Mouse (Mus musculus): ENCODE data around the gene Mrgprf. TPM values are rescaled to one million over a fixed set of nuclear protein-coding genes. Genes with fewer than 3 reads are reported as not detected.

Gene Mrgprf
- polyA plus RNA-seq, 1 experiment from 2014 or later, result 0.20 TPM

- no peaks in the 10 kb centered on the region for H3K4me1 ChIP-seq (replicated peaks; ENCODE audit: control insufficient read depth, insufficient read depth, low read length)
- 73% methylated on average over 2 of the region's 2 CpGs for WGBS
- ATAC-seq (replicated peaks; ENCODE audit: low FRiP score), result no peak
Observed at GRCm38 (mm10) chr7:145292726-145293125, 7.9 kb upstream of the Mrgprf start.

GRCm38 (mm10) chr7:145293859-145294258 is 6.8 kb upstream of the Mrgprf start:
- H3K4me3 ChIP-seq (ENCODE audit: low read depth, low read length), result no peak overlapping the region
- 35% methylated on average over 6 of the region's 6 CpGs for WGBS
- H3K4me2 ChIP-seq (ENCODE audit: low read depth, low read length, severe bottlenecking), result no peak overlapping the region
- ATAC-seq (replicated peaks; ENCODE audit: low FRiP score), result no peak
- no peaks in the 10 kb centered on the region for H3K27me3 ChIP-seq (ENCODE audit: control insufficient read depth, insufficient read depth, low read length)
- no peaks in the 10 kb centered on the region for H3K36me3 ChIP-seq (ENCODE audit: control insufficient read depth, insufficient read depth, low read length)
- H3K9me3 ChIP-seq (ENCODE audit: control insufficient read depth, low read length), result no peaks in the 10 kb centered on the region
- H3K27ac ChIP-seq (ENCODE audit: low read depth, low read length), result no peak overlapping the region
- H3K4me1 ChIP-seq (replicated peaks; ENCODE audit: control insufficient read depth, insufficient read depth, low read length), result no peaks in the 10 kb centered on the region
- DNase-seq (ENCODE audit: low spot score), result no peak
- no peak overlapping the region for H3K9ac ChIP-seq (ENCODE audit: low read length)

More at GRCm38 (mm10) chr7:145292726-145293125, 7.9 kb upstream of the Mrgprf start:
- H3K27ac ChIP-seq (ENCODE audit: low read depth, low read length), result no peak overlapping the region
- no peaks in the 10 kb centered on the region for H3K36me3 ChIP-seq (ENCODE audit: control insufficient read depth, insufficient read depth, low read length)
- H3K4me3 ChIP-seq (ENCODE audit: low read depth, low read length), result no peak overlapping the region
- no peak overlapping the region for H3K9ac ChIP-seq (ENCODE audit: low read length)
- no peaks in the 10 kb centered on the region for H3K27me3 ChIP-seq (ENCODE audit: control insufficient read depth, insufficient read depth, low read length)
- no peaks in the 10 kb centered on the region for H3K9me3 ChIP-seq (ENCODE audit: control insufficient read depth, low read length)
- no peak overlapping the region for H3K4me2 ChIP-seq (ENCODE audit: low read depth, low read length, severe bottlenecking)
- no peak for DNase-seq (ENCODE audit: low spot score)

GRCm38 (mm10) chr7:145298666-145299490 is 1.8 kb upstream of the Mrgprf start:
- no peaks in the 10 kb centered on the region for H3K27me3 ChIP-seq (ENCODE audit: control insufficient read depth, insufficient read depth, low read length)
- H3K9me3 ChIP-seq (ENCODE audit: control insufficient read depth, low read length), result no peaks in the 10 kb centered on the region
- no peaks in the 10 kb centered on the region; the same call in 1 of the 2 replicates for H3K4me1 ChIP-seq (replicated peaks; ENCODE audit: control insufficient read depth, insufficient read depth, low read length)
- DNase-seq (ENCODE audit: low spot score), result no peak
- no peak overlapping the region for H3K4me3 ChIP-seq (ENCODE audit: low read depth, low read length)
- H3K36me3 ChIP-seq (ENCODE audit: control insufficient read depth, insufficient read depth, low read length), result no peaks in the 10 kb centered on the region
- 73% methylated on average over 3 of the region's 3 CpGs for WGBS
- no peak overlapping the region for H3K4me2 ChIP-seq (ENCODE audit: low read depth, low read length, severe bottlenecking)
- H3K9ac ChIP-seq (ENCODE audit: low read length), result no peak overlapping the region
- H3K27ac ChIP-seq (ENCODE audit: low read depth, low read length), result no peak overlapping the region
- no peak for ATAC-seq (replicated peaks; ENCODE audit: low FRiP score)

- no peaks in the 10 kb centered on the region for H3K36me3 ChIP-seq (ENCODE audit: control insufficient read depth, insufficient read depth, low read length)
- no peak overlapping the region for H3K4me3 ChIP-seq (ENCODE audit: low read depth, low read length)
- no peak overlapping the region for H3K4me2 ChIP-seq (ENCODE audit: low read depth, low read length, severe bottlenecking)
- H3K9ac ChIP-seq (ENCODE audit: low read length), result no peak overlapping the region
- DNase-seq (ENCODE audit: low spot score) (no peak), ATAC-seq (replicated peaks; ENCODE audit: low FRiP score) (no peak)
- H3K9me3 ChIP-seq (ENCODE audit: control insufficient read depth, low read length), result no peaks in the 10 kb centered on the region
- 73% methylated on average over 7 of the region's 7 CpGs for WGBS
- no peaks in the 10 kb centered on the region for H3K27me3 ChIP-seq (ENCODE audit: control insufficient read depth, insufficient read depth, low read length)
- no peaks in the 10 kb centered on the region; the same call in 1 of the 2 replicates for H3K4me1 ChIP-seq (replicated peaks; ENCODE audit: control insufficient read depth, insufficient read depth, low read length)
- H3K27ac ChIP-seq (ENCODE audit: low read depth, low read length), result no peak overlapping the region
Observed at GRCm38 (mm10) chr7:145299562-145300320, 887 bp upstream of the Mrgprf start.

GRCm38 (mm10) chr7:145301008-145301340 is 346 bp downstream of the Mrgprf start:
- DNase-seq (ENCODE audit: low spot score), result no peak
- no peak overlapping the region for H3K4me2 ChIP-seq (ENCODE audit: low read depth, low read length, severe bottlenecking)
- H3K4me3 ChIP-seq (ENCODE audit: low read depth, low read length), result no peak overlapping the region
- no peak overlapping the region for H3K9ac ChIP-seq (ENCODE audit: low read length)
- no peaks in the 10 kb centered on the region for H3K36me3 ChIP-seq (ENCODE audit: control insufficient read depth, insufficient read depth, low read length)
- no peak for ATAC-seq (replicated peaks; ENCODE audit: low FRiP score)
- no peaks in the 10 kb centered on the region for H3K9me3 ChIP-seq (ENCODE audit: control insufficient read depth, low read length)
- H3K27me3 ChIP-seq (ENCODE audit: control insufficient read depth, insufficient read depth, low read length), result no peaks in the 10 kb centered on the region
- no peaks in the 10 kb centered on the region; the same call in 1 of the 2 replicates for H3K4me1 ChIP-seq (replicated peaks; ENCODE audit: control insufficient read depth, insufficient read depth, low read length)
- H3K27ac ChIP-seq (ENCODE audit: low read depth, low read length), result no peak overlapping the region

GRCm38 (mm10) chr7:145301341-145302005 is 845 bp downstream of the Mrgprf start:
- 91% methylated on average over 6 of the region's 6 CpGs for WGBS
- Histone ChIP-seq H3K36me3 (ENCODE audit: control insufficient read depth, insufficient read depth, low read length) (no peaks in the 10 kb centered on the region), H3K4me2 (ENCODE audit: low read depth, low read length, severe bottlenecking) (no peak overlapping the region), H3K9ac (ENCODE audit: low read length) (no peak overlapping the region), H3K9me3 (ENCODE audit: control insufficient read depth, low read length) (no peaks in the 10 kb centered on the region), H3K4me1 (replicated peaks; ENCODE audit: control insufficient read depth, insufficient read depth, low read length) (no peaks in the 10 kb centered on the region; the same call in 1 of the 2 replicates), H3K4me3 (ENCODE audit: low read depth, low read length) (no peak overlapping the region), H3K27ac (ENCODE audit: low read depth, low read length) (no peak overlapping the region), H3K27me3 (ENCODE audit: control insufficient read depth, insufficient read depth, low read length) (no peaks in the 10 kb centered on the region)
- no peak for ATAC-seq (replicated peaks; ENCODE audit: low FRiP score)
- no peak for DNase-seq (ENCODE audit: low spot score)

- no peaks in the 10 kb centered on the region for H3K36me3 ChIP-seq (ENCODE audit: control insufficient read depth, insufficient read depth, low read length)
- H3K27me3 ChIP-seq (ENCODE audit: control insufficient read depth, insufficient read depth, low read length), result no peaks in the 10 kb centered on the region
- no peaks in the 10 kb centered on the region; the same call in 1 of the 2 replicates for H3K4me1 ChIP-seq (replicated peaks; ENCODE audit: control insufficient read depth, insufficient read depth, low read length)
- peak overlapping the region; percentile 35 for H3K4me2 ChIP-seq (ENCODE audit: low read depth, low read length, severe bottlenecking)
- H3K9ac ChIP-seq (ENCODE audit: low read length), result peak overlapping the region; percentile 52
- H3K27ac ChIP-seq (ENCODE audit: low read depth, low read length), result no peak overlapping the region
- ATAC-seq (replicated peaks; ENCODE audit: low FRiP score) (peak; percentile 94), DNase-seq (ENCODE audit: low spot score) (peak; percentile 88)
- no peaks in the 10 kb centered on the region for H3K9me3 ChIP-seq (ENCODE audit: control insufficient read depth, low read length)
- WGBS, result 4% methylated on average over 20 of the region's 20 CpGs
- peak overlapping the region; percentile 14 for H3K4me3 ChIP-seq (ENCODE audit: low read depth, low read length)
Observed at GRCm38 (mm10) chr7:145302488-145303285, 2.1 kb downstream of the Mrgprf start.

- Histone ChIP-seq H3K4me1 (replicated peaks; ENCODE audit: control insufficient read depth, insufficient read depth, low read length) (no peaks in the 10 kb centered on the region; the same call in 1 of the 2 replicates), H3K4me3 (ENCODE audit: low read depth, low read length) (no peak overlapping the region), H3K9me3 (ENCODE audit: control insufficient read depth, low read length) (no peaks in the 10 kb centered on the region), H3K27ac (ENCODE audit: low read depth, low read length) (no peak overlapping the region), H3K9ac (ENCODE audit: low read length) (no peak overlapping the region), H3K27me3 (ENCODE audit: control insufficient read depth, insufficient read depth, low read length) (no peaks in the 10 kb centered on the region), H3K36me3 (ENCODE audit: control insufficient read depth, insufficient read depth, low read length) (no peaks in the 10 kb centered on the region), H3K4me2 (ENCODE audit: low read depth, low read length, severe bottlenecking) (no peak overlapping the region)
- ATAC-seq (replicated peaks; ENCODE audit: low FRiP score), result no peak
- no peak for DNase-seq (ENCODE audit: low spot score)
- WGBS, result 85% methylated on average over 2 of the region's 2 CpGs
Observed at GRCm38 (mm10) chr7:145304153-145304552, 3.5 kb downstream of the Mrgprf start.

Data from forebrain, embryonic 11.5 days (tissue).